Mouse (Mus musculus): ENCODE data around the gene Zbbx. TPM values are rescaled to one million over a fixed set of nuclear protein-coding genes. Genes with fewer than 3 reads are reported as not detected.

The Zbbx gene
- polyA plus RNA-seq (2017; shearing (Covaris generic)), result not detected

DNA sequence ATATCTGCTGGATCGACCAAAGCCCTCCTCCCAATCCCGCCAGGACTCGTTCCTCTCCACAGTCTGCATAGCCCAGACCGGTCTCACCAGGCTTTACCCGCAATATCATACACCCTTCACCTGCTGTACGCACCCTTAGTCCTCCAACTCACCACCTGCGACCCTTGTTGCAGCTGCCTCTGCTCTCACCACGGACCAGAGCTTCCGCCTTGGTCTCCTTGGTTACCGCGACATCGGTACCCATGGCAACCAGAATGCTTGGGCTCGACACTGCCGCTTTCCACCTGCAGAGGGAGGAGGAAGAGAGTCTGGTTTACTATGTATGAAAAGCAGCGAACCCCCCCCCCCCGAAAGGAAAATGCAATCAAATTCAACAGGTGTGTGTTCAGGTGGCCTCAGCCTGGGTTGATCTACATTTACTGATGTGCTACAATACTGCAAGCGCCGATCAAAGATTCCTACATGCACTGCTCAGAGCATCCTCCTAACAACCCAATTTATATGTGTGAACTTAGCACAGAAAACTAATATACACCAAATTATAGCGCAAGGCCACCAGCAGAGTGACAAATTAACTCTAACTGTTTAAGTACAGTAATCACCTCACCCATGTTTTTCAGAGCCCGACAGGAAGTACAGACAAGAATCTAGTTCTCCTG, at the start of gene Zbbx:
Gene Zbbx, minus strand, starts transcription at position 197 of the 659 bp plus-strand sequence.

Other genes starting within 250 kb of the Zbbx start
- not detected for gene Serpini2, start 105.0 kb upstream of the Zbbx start, polyA plus RNA-seq (2017; shearing (Covaris generic))

All from effector memory CD4-positive, alpha-beta T cell, adult 7 months (primary cell).